Mouse (Mus musculus) spleen, adult 18-20 months (tissue): ENCODE results near the gene Inpp5k.
"Not testable (repeated sequence)": the region's sequence is repeated elsewhere in the genome, so short reads cannot be mapped to it uniquely, and the experiment has no call there.

Source experiments
- DNase-seq, 2 experiments: peaks; one replicate each; pipeline ENCODE4 v3.0.0; 2022; ENCODE audit warnings: mixed read lengths in 2 of 2

The Inpp5k gene

GRCm38 (mm10) chr11:75679439-75680171, 48.8 kb downstream of the Inpp5k start:
- DNase-seq = peak; percentile 55

- DNase-seq = no peak
These were observed 53.7 kb downstream of the Inpp5k start for GRCm38 (mm10) chr11:75684462-75684861.

DNA sequence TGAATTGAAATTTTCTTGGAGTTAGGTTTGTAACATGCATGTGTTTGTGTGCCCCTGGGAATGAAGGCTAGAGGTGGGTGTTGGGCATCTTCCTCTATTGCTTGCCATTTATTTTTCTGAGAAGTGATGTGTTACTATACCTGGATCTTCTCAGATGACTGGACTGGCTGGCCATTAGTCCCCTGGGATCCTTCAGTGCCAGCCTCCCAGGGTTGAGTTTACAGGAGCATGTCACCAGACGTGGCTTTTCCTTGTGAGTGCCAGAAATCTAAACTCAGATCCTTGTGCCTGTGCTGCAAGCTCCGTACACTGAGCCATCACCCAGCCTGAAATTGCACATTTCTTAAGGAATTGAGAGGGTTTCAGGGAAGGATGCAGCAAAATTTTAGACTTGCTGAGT, 54.2 kb downstream of the Inpp5k start:
- DNase-seq = no peak

GRCm38 (mm10) chr11:75687343-75687993, 56.7 kb downstream of the Inpp5k start:
- DNase-seq = no peak

DNA sequence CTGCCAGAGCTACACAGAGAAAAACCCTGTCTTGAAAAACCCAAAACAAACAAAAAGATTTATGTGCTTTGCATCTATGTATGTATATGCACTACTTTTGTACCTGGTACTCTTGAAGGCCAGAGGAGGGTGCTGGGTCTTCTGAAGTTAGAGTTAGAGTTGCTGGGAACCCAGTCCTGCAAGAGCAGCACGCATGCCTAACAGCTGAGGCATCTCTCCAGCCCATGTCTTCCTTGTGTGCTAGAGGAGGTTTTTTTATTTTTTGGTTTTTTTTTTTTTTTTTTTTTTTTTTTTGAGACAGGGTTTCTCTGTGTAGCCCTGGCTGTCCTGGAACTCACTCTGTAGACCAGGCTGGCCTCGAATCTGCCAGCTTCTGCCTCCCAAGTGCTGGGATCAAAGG, 57.3 kb downstream of the Inpp5k start:
- no peak for DNase-seq

- DNase-seq = no peak
These were observed 59.2 kb downstream of the Inpp5k start for GRCm38 (mm10) chr11:75689977-75690376.

DNA sequence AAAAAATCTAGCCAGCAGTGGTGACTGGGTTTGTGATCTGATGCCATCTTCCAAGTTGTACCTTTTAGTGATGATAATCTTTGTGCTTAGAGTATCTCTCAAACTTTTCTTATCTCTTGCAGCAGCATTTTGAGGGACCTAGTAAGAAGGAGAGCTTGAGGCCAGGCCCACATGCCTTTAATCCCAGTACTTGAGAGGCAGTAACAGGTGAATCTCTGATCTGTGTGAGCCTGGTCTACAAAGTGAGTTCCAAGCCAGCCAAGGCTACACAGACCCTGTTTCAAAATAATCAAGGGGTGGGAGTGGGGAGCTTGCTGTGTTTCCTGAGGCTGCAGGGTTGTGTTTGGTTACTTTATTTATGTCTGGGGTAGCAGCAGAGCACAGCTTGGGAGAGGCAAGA, 60.3 kb downstream of the Inpp5k start:
- DNase-seq = no peak

DNA sequence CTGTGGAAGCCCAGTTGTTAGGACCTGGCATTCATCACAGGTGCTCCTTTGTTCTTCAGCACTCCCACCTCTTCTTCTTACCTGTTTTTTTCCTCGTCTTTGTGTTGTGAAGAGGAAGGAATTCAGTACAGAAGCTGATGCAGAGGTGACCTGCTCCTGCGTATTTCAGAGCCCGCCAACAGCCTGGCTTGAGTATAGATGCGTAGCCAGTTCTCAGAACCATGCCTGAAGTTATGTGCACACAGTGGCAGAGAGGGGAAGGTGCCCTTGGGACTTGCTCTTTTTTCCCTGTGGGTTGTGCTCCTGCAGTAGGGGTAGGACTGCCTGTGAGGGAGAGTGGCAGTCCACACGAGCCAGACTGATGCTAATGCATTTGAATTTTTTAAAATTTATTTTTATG, 62.8 kb downstream of the Inpp5k start:
- DNase-seq = no peak

GRCm38 (mm10) chr11:75697464-75697863, 66.7 kb downstream of the Inpp5k start:
- not testable (repeated sequence) for DNase-seq
